Mouse (Mus musculus) lung, postnatal 0 days (tissue): ENCODE measurements around the gene Cd72.
A peak's percentile ranks its signal among the peaks of the same experiment; 100 is the strongest.

Source experiments
- CTCF ChIP-seq: IDR thresholded peaks from 2 replicates; pipeline ENCODE4 v1.5.1; 2016; ENCODE audit warnings: antibody characterized with exemption, mild to moderate bottlenecking
- EP300 ChIP-seq: IDR thresholded peaks from 2 replicates; pipeline ENCODE4 v1.6.1; 2016; ENCODE audit warnings: antibody characterized with exemption, mild to moderate bottlenecking, control low read depth

DNA sequence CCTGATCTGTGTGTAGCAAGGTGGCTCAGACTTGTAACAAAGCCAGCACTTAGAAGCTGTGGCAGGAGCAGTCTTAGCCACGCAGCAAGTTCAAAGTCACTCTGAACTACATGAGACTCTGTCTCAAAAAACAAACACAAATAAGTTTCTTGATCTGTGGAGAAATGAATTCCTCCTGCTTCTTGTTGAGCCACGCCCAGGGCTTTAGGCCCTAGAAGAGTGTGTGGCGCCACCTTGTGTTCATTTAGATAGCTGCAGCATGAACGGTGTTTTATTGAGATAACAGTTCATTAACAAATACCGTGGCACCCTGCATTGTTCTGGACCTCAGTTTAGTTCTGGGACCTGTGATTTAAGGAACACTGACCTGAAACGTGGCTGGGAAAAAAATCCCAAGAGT is 34.1 kb downstream of the Cd72 start:
- TF ChIP-seq CTCF (peak; percentile 97), EP300 (peak; percentile 77; the same call in 1 of the 2 replicates)
